Mouse (Mus musculus): ENCODE measurements around the gene Tmem203.

Gene Tmem203

GRCm38 (mm10) chr2:25263623-25264285 is 8.5 kb downstream of the Tmem203 start:
- no peak for DNase-seq (ENCODE audit: low read depth, low spot score)

DNA sequence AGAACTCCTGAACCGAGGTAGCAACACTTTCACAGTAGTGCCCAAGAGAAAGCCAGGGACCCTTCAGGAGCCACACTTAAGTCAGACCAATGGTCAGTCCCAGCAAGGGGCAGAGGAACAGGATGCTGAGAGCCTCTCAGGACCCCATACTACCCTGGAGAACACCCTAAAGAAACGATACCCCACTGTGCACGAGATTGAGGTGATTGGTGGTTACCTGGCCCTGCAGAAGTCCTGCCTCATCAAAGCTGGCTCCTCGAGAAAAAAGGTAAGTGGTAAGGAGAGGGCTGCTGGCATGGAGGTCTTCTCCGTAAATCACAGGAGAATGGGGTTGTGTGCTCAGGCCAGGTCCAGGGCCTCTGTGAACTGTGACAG is 9.0 kb downstream of the Tmem203 start:
- DNase-seq (ENCODE audit: low read depth, low spot score) = no peak

- DNase-seq (ENCODE audit: low read depth, low spot score) = no peak
Observed at GRCm38 (mm10) chr2:25264851-25265250, 9.6 kb downstream of the Tmem203 start.

GRCm38 (mm10) chr2:25265897-25266656 is 10.8 kb downstream of the Tmem203 start:
- DNase-seq (ENCODE audit: low read depth, low spot score) = no peak

DNA sequence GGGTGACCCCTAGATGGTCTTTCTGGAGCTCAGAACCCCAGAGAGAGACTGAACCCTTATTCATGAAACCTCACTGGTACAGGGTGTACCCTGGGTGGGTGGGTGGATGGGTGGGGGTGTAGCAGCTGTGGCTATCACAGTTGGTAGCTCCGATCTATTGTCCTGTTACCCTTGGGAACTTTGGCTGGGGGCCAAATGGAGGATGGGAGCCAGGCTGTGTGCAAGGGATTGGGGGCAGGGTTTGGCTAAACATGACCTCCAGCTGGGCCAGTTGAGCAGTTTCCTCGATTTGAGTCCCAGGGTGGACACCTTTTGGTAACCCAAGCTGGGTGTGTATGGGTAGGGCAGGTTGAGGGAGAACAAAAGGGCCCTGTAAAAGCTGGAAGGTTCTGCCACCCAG is 11.5 kb downstream of the Tmem203 start:
- DNase-seq (ENCODE audit: low read depth, low spot score) = no peak

DNA sequence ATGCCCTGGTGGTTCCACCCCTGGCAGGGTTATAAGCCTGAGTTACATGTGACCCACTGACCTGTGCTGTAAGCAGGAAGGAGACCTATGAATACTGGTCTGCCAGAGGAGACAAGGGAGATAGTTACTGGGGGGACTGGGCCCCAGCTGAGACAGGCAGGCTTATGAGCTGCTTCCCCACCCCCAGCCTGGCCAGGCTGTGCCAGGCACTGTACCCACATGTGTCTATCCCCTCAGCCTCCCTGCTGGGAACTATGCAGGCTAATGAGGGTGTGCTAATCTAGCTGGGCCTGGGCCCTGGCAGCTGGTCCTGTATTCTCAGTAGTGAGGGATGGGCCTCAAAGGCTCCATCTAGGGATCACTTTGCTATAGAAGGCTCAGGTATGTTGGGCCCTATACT is 12.0 kb downstream of the Tmem203 start:
- no peak for DNase-seq (ENCODE audit: low read depth, low spot score)

DNA sequence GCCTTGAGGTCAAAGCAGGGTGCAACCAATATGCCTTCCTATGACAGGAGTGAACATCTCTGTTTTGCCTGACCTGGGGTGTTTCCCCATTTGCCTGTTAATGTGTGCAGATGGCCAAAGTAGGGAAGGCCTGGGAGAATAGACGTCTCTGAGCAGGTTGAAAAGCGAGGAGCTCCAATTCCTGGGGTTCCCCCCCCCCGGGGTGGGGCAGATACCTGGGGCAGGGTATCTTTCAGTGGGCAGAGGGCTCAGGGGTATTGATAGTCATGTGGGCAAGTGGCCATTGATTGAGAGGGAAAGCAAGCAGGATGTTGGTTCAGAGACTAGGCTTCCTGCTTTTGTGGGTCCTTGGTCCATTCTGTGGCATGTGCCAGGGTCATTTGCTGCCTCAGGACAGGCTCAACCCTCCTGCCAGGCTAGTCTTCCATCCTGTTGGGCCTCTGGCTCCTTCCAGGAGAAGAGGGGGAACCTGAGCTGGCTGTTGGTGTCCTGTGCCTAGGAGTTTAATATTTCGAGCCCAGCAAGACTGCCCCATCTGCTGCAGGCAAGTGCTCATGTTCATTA is 12.6 kb downstream of the Tmem203 start:
- no peak for DNase-seq (ENCODE audit: low read depth, low spot score)

- DNase-seq (ENCODE audit: low read depth, low spot score) = peak; percentile 92
Observed at GRCm38 (mm10) chr2:25271827-25272511, 16.7 kb downstream of the Tmem203 start, which contains the start of the genes Ssna1 and Anapc2. Gene Ssna1, minus strand, starts transcription at chr2:25272438. Gene Anapc2, plus strand, starts transcription at chr2:25272478.

GRCm38 (mm10) chr2:25272515-25272914 is 17.3 kb downstream of the Tmem203 start:
- no peak for DNase-seq (ENCODE audit: low read depth, low spot score)

GRCm38 (mm10) chr2:25273010-25273409 is 17.8 kb downstream of the Tmem203 start:
- no peak for DNase-seq (ENCODE audit: low read depth, low spot score)

DNA sequence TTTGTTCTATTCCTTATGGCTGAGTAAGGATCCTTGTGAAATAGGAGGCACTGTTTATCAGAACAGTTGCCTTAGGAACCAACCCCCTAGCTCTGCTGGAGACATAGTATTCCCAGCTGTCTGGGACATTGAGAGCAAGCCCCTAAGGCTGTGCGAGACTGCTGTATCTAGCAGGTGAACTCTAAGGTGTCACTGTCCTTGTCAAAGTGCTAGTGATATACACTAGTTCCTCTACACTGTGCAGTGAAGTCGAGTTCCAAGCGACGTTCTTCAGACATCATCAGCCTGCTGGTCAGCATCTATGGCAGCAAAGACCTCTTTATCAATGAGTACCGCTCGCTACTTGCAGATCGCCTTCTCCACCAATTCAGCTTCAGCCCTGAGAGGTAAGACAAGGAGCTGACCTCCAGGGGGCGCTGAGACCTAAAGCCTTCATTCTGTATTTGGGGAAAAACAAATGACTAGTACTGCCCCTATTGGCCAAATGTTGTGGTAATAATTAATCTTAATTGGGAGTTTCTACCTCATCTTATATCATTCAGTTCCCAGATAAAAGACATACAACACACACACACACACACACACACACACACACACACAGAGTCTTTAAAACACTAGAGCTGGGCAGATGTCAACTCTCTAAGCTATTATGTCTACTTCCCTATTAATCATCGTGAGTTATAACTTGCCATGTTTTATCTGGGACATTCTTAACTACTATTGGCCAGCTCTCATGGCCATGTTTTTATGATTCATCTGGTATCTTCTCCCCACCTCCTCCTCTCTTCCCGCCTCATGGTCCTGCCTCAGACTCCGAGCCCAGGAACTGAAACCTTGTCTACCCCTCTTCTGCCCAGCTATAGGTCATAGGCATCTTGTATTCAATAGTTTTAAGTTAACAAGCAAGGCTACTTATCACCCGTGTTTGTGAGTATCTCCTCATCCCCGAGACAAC is 24.0 kb downstream of the Tmem203 start:
- DNase-seq (ENCODE audit: low read depth, low spot score) = no peak

GRCm38 (mm10) chr2:25285551-25285950 is 30.3 kb downstream of the Tmem203 start:
- no peak for DNase-seq (ENCODE audit: low read depth, low spot score)

DNA sequence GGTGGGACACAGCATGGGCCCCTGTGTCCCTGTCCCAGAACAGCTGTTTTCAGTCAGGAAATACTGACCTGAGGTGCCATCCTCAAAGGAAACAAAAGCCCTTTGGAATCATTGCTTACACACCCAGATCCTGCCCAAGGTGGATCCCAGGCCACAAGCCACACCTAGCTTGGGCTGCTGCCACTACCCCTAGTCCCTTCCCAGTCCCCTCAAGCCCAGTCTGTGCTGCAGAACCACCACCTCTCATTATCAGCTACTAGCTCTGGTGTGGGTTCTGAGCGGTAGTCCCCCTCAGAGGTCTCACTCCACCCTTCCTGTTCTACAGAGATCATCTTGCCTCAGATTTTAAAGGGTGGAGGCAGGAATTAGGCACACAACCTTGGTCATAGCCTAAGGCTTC is 31.1 kb downstream of the Tmem203 start:
- no peak for DNase-seq (ENCODE audit: low read depth, low spot score)

DNA sequence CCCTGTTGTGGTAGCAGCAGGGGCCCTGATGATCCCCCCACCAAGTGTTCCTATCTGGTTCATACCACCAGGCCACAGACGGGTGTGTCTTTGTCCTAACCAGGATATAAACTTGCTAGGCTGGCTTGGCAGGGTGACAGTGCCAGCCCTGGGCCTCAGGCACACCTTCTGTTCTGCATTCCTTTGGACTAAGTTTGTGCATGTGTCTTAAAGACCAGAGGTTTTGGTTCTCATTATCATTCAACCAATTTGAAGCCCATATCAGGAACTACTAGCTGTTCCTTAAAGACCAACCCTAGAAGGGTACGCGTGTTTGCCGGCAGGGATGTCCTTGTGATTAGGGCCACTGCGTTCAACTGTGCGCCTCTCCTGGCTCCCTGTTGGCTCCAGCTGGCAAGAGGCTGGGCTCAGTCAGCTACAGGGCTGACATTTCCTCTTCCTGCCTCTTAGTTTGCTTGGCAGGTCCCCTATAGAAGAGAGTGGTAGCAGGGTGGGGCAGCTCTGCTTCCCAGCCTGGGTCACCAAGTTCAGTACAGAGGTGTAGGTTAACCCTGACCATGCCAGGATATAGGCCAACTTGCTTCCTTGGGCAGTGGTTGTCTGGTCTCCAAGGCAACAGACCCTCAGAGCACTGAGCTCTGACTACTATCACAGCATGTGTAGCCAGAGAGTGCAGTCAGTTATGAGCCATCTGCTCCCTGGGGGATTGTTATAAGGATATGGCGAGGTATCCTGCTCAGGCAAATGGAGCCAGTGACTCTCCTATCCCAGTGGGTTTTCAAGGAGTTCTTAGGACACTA is 31.8 kb downstream of the Tmem203 start:
- DNase-seq (ENCODE audit: low read depth, low spot score) = no peak

DNA sequence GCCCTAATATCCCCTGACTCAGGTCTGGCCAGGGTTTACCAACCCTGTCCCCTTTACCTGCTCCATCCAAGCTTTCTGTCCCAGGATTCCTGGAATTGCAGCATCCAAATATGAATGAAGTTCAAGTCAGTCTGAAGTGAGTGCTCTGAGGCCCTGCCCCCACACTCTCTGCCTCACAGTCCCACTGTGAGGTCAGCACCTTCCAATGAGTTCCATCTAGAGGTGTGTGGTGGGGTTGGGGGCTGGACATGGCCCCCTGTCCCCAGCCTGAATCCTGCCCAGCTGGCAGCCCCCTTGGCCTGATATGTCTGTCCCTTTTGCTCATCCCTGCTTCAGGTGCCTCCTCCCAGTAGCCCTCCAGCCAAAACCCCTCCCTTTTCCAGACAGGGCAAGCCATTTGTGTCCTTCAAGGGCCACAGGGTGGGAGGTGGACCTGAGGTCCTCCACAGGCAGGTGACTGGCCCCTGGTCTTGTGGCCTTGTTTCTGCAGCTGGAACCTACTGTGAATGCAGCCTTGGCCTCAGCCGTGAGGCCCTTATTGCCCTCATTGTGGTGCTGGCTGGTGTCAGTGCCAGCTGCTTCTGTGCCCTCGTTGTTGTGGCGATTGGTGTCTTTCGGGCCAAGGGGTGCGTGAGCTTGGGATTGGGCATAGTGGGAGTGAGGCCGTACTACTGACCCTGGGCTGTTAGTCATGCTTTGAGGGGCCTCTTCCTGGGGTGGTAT is 32.8 kb downstream of the Tmem203 start, which contains the start of gene Tmem210:
Gene Tmem210, plus strand, starts transcription at position 219 of the 723 bp plus-strand sequence.
- DNase-seq (ENCODE audit: low read depth, low spot score) = no peak

DNA sequence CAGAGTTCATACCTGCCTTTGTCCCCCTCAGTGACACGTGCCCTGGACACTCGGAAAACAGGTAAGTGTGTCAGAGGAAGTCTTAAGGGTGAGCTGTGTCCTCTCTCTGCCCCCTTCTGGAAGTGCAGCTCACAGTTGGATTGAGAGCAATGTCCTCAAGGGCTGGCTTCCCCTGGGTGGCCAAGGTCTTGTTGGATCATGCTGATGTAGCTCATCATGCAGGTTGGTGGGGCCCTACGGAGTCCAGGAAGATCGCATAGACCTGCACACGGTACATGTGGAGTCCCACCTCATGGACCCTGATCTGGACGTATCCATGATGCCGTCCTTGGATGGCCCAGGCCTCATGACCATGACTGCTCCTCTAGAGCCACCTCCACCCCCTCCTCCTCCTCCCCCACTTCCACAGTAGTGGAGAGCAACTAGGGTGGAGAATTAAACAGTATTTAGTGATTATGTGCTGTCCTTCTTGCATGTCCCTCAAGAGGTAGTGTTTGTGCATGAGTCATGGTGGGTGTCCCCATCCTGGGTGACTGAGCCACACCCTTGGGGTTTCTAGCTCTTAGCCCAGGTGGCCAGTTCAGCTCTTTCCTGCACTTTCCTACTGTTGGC is 33.6 kb downstream of the Tmem203 start:
- no peak for DNase-seq (ENCODE audit: low read depth, low spot score)

- DNase-seq (ENCODE audit: low read depth, low spot score) = no peak
Observed at GRCm38 (mm10) chr2:25289651-25290050, 34.4 kb downstream of the Tmem203 start, which contains the start of gene Lrrc26. Gene Lrrc26, plus strand, starts transcription at chr2:25289915.

GRCm38 (mm10) chr2:25290101-25290815 is 35.0 kb downstream of the Tmem203 start:
- no peak for DNase-seq (ENCODE audit: low read depth, low spot score)

Measured in retina, adult 2 months (tissue).